Mouse (Mus musculus): Measurements from ENCODE around the gene Stard7. TPM values are rescaled to one million over a fixed set of nuclear protein-coding genes. Genes with fewer than 3 reads are reported as not detected.

The Stard7 gene
- polyA plus RNA-seq, 1 experiment from 2014 or later, result 41.7 TPM

DNA sequence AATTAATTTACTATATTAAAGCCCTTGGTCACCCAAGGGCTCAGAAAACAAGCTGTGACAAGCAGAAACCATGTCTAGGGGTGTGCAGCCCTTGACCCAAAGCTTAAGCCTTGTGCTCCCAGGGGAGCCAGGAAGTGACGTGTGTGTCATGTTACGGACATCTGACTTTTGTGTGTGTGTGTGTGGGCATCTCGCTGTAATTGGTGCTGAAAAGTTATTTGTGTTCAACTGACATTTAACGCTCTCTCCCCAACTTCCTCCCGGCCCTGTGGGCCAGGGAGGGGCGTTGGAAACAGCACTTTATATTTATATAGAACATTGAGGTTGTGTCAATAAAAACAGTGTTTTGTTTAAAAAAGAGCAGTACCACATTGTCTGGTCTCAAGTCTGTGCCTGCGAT, 68.0 kb downstream of the Stard7 start:
- Histone ChIP-seq H3K27me3 (ENCODE audit: insufficient read depth, low read length) (peaks cover 12% of the 10 kb centered on the region), H3K36me3 (replicated peaks; ENCODE audit: insufficient read depth, low read length) (no peaks in the 10 kb centered on the region; the same call in 1 of the 2 replicates), H3K9me3 (ENCODE audit: low read length) (no peaks in the 10 kb centered on the region), H3K4me1 (ENCODE audit: insufficient read depth) (peaks cover 20% of the 10 kb centered on the region), H3K27ac (ENCODE audit: low read depth) (0 out of 2 replicates have a peak overlapping the region, but pooled peaks have one; percentile 29), H3K4me3 (ENCODE audit: low read depth, low read length) (peak overlapping the region; percentile 61; the same call in 1 of the 2 replicates), H3K9ac (replicated peaks) (no peak overlapping the region), H3K4me2 (ENCODE audit: low read depth, low read length) (peak overlapping the region; percentile 89)
- TF ChIP-seq CTCF (IDR thresholded peaks at IDR 0.05; ENCODE audit: low read depth), result no peak
- no peak for TF ChIP-seq EP300 (IDR thresholded peaks at IDR 0.05; ENCODE audit: low read depth)
- 36% methylated on average over 7 of the region's 7 CpGs for WGBS (ENCODE audit: insufficient replicate concordance)
- ATAC-seq, result no peak
- DNase-seq, result no peak

DNA sequence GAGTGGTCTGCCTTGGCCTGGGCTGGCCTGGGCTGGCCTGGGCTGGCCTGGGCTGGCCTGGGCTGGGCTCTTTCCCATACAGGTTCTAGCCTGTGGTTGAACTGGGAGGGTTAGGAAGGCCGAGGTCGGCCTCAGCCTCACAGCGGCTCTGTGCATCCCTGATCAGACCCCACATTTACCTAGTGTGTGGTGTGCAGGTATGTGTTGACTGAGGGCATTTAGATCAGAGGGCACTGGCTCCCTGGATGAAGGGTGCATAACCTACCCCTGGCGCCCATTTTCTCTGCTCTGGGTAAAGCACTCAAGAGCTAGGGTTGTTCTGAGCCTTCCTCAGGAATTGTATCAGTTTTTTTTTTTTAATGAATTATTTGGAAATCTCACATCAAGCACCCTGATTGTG, 68.4 kb downstream of the Stard7 start, which contains the start of gene Astl:
Gene Astl (plus strand): TSS at position 224 of the 400 bp plus-strand sequence.
- Histone ChIP-seq H3K9ac (replicated peaks) (peak within 1 kb of the TSS; percentile 44; the same call in 1 of the 2 replicates), H3K36me3 (replicated peaks; ENCODE audit: insufficient read depth, low read length) (no peaks in the 10 kb centered on the region; the same call in 1 of the 2 replicates), H3K27ac (ENCODE audit: low read depth) (peak within 1 kb of the TSS; percentile 57; the same call in 1 of the 2 replicates), H3K4me2 (ENCODE audit: low read depth, low read length) (peak within 1 kb of the TSS; percentile 89), H3K4me3 (ENCODE audit: low read depth, low read length) (peak within 1 kb of the TSS; percentile 61), H3K4me1 (ENCODE audit: insufficient read depth) (peaks cover 17% of the 10 kb centered on the region), H3K9me3 (ENCODE audit: low read length) (no peaks in the 10 kb centered on the region), H3K27me3 (ENCODE audit: insufficient read depth, low read length) (peaks cover 12% of the 10 kb centered on the region)
- DNase-seq, result no peak
- ATAC-seq, result no peak
- WGBS (ENCODE audit: insufficient replicate concordance), result 55% methylated on average over 4 of the region's 4 CpGs
- TF ChIP-seq EP300 (IDR thresholded peaks at IDR 0.05; ENCODE audit: low read depth) (no peak), CTCF (IDR thresholded peaks at IDR 0.05; ENCODE audit: low read depth) (no peak)

GRCm38 (mm10) chr2:127338833-127339232, 68.8 kb downstream of the Stard7 start:
- no peaks in the 10 kb centered on the region for H3K9me3 ChIP-seq (ENCODE audit: low read length)
- TF ChIP-seq CTCF (IDR thresholded peaks at IDR 0.05; ENCODE audit: low read depth) (no peak), EP300 (IDR thresholded peaks at IDR 0.05; ENCODE audit: low read depth) (no peak)
- H3K9ac ChIP-seq (replicated peaks), result no peak overlapping the region
- no peak overlapping the region for H3K4me3 ChIP-seq (ENCODE audit: low read depth, low read length)
- H3K36me3 ChIP-seq (replicated peaks; ENCODE audit: insufficient read depth, low read length), result no peaks in the 10 kb centered on the region; the same call in 1 of the 2 replicates
- WGBS (ENCODE audit: insufficient replicate concordance), result 52% methylated on average over 4 of the region's 4 CpGs
- H3K27ac ChIP-seq (ENCODE audit: low read depth), result no peak overlapping the region
- DNase-seq (no peak), ATAC-seq (no peak)
- peaks cover 14% of the 10 kb centered on the region for H3K4me1 ChIP-seq (ENCODE audit: insufficient read depth)
- 0 out of 2 replicates have a peak overlapping the region, but pooled peaks have one; percentile 89 for H3K4me2 ChIP-seq (ENCODE audit: low read depth, low read length)
- peaks cover 12% of the 10 kb centered on the region for H3K27me3 ChIP-seq (ENCODE audit: insufficient read depth, low read length)

GRCm38 (mm10) chr2:127339262-127339661, 69.2 kb downstream of the Stard7 start:
- Histone ChIP-seq H3K9me3 (ENCODE audit: low read length) (no peaks in the 10 kb centered on the region), H3K27ac (ENCODE audit: low read depth) (no peak overlapping the region), H3K27me3 (ENCODE audit: insufficient read depth, low read length) (peaks cover 12% of the 10 kb centered on the region), H3K36me3 (replicated peaks; ENCODE audit: insufficient read depth, low read length) (no peaks in the 10 kb centered on the region; the same call in 1 of the 2 replicates), H3K9ac (replicated peaks) (no peak overlapping the region), H3K4me2 (ENCODE audit: low read depth, low read length) (no peak overlapping the region), H3K4me1 (ENCODE audit: insufficient read depth) (peaks cover 12% of the 10 kb centered on the region), H3K4me3 (ENCODE audit: low read depth, low read length) (no peak overlapping the region)
- no peak for ATAC-seq
- TF ChIP-seq CTCF (IDR thresholded peaks at IDR 0.05; ENCODE audit: low read depth) (no peak), EP300 (IDR thresholded peaks at IDR 0.05; ENCODE audit: low read depth) (no peak)
- WGBS (ENCODE audit: insufficient replicate concordance), result 63% methylated on average over 6 of the region's 6 CpGs
- no peak for DNase-seq

DNA sequence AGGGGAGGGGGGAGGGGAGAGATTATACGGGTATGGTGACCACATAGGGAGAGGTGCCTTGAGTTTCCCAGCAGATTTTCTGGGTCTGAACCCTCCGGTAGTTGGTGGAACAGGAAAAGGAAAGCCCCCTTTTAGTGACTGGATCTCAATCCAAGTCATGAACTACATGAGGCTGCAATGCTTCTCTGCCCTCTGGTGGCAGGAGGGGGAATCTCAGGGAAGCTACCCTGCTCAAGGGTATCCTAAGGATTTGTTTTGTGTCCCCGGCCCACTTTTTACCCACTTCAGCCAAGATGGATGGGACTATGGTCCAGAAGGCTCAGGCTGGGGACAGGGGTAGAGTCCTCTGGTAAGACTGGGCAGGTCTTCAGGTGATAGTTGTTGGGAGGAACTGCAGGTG, 71.1 kb downstream of the Stard7 start:
- 5% methylated on average over 3 of the region's 3 CpGs for WGBS (ENCODE audit: insufficient replicate concordance)
- TF ChIP-seq CTCF (IDR thresholded peaks at IDR 0.05; ENCODE audit: low read depth) (peak; percentile 94), EP300 (IDR thresholded peaks at IDR 0.05; ENCODE audit: low read depth) (no peak)
- Histone ChIP-seq H3K4me3 (ENCODE audit: low read depth, low read length) (no peak overlapping the region), H3K9me3 (ENCODE audit: low read length) (no peaks in the 10 kb centered on the region), H3K27ac (ENCODE audit: low read depth) (no peak overlapping the region), H3K36me3 (replicated peaks; ENCODE audit: insufficient read depth, low read length) (no peaks in the 10 kb centered on the region; the same call in 1 of the 2 replicates), H3K4me2 (ENCODE audit: low read depth, low read length) (no peak overlapping the region), H3K4me1 (ENCODE audit: insufficient read depth) (peaks cover 4% of the 10 kb centered on the region; the same call in 1 of the 2 replicates), H3K27me3 (ENCODE audit: insufficient read depth, low read length) (peaks cover 5% of the 10 kb centered on the region), H3K9ac (replicated peaks) (no peak overlapping the region)
- ATAC-seq (0 out of 2 replicates have a peak, but pooled peaks have one; percentile 24), DNase-seq (peak; percentile 73)

DNA sequence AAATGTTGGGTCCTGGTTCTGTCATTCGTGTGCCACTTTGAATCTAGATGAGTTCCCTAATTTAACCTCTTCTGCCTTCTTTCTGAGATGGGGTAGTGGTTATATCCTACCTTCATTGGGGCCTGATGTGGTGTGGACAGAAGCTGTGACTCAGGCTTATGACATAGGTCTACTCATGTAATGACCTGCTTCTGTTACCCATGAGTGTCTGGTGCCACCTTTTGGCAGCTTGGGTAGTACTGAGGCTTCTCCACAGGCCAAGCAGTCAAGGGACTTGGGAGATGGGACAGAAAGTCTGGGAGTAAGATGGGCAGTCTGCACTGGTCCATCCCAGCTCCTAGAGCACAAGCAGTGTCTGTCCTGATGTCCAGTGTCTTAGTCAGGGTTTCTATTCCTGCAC, 76.3 kb downstream of the Stard7 start:
- H3K36me3 ChIP-seq (replicated peaks; ENCODE audit: insufficient read depth, low read length), result no peaks in the 10 kb centered on the region
- no peak for TF ChIP-seq EP300 (IDR thresholded peaks at IDR 0.05; ENCODE audit: low read depth)
- TF ChIP-seq CTCF (IDR thresholded peaks at IDR 0.05; ENCODE audit: low read depth), result peak; percentile 68
- no peak overlapping the region for H3K9ac ChIP-seq (replicated peaks)
- DNase-seq (no peak), ATAC-seq (no peak)
- no peaks in the 10 kb centered on the region for H3K9me3 ChIP-seq (ENCODE audit: low read length)
- H3K4me2 ChIP-seq (ENCODE audit: low read depth, low read length), result no peak overlapping the region
- H3K4me3 ChIP-seq (ENCODE audit: low read depth, low read length), result no peak overlapping the region
- no peaks in the 10 kb centered on the region for H3K27me3 ChIP-seq (ENCODE audit: insufficient read depth, low read length)
- 28% methylated on average over 1 of the region's 1 CpGs for WGBS (ENCODE audit: insufficient replicate concordance)
- no peak overlapping the region for H3K27ac ChIP-seq (ENCODE audit: low read depth)
- H3K4me1 ChIP-seq (ENCODE audit: insufficient read depth), result no peaks in the 10 kb centered on the region
